Mouse (Mus musculus) embryo, embryonic 10 days (tissue): ENCODE measurements around the gene Scgb2b15.
"Not testable (repeated sequence)": the region's sequence is repeated elsewhere in the genome, so short reads cannot be mapped to it uniquely, and the experiment has no call there.

Experiments
- DNase-seq: peaks from one replicate; pipeline ENCODE4 v3.0.0-alpha.2; 2015; ENCODE audit warnings: low spot score

Gene Scgb2b15

DNA sequence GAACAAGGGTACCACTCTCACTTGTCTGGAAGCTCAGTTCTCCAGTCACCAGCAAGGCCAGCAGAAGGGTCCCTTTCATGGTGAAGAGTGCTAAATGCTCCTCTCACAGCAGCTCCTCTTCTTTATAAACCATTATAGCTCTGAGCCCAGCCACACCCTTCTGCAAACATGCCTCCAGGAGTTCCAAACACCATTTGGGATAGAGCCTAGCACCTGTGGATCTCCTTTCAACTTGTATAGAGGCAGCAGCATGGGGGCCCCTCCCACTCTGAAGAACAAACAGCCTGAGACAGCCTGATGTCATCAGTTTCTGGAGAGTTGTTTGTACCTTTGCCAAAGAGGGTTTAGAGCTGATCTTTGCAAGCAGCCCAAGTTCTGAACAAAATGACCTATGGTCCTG is at the start of gene Scgb2b15:
Gene Scgb2b15 (minus strand): TSS at position 101 of the 400 bp plus-strand sequence.
- DNase-seq = not testable (repeated sequence)

DNA sequence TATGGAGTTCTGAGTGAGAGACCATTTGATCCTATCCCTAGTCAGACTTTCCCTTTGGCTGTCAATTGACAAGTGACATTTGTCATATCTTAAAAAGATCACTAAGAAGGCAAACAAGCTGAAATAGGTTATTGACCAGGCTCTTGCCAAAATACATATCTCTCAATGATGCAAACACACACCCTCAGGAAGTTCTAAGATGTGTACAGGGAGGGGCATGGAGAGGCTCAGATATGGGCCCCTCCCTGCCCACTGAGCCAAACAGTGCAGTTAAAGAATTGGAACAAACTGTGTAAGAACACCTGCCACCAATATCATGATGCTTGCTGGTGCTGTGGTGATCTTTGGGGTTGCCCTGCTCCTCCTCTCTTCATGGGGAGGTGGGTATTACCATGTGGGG is 6.8 kb upstream of the Scgb2b15 start, which contains the start of gene Scgb1b15:
Gene Scgb1b15 (plus strand): TSS at position 301 of the 400 bp plus-strand sequence.
- not testable (repeated sequence) for DNase-seq
